Mouse (Mus musculus): ENCODE measurements around the gene Zfp606.

Zfp606 gene

GRCm38 (mm10) chr7:12478158-12479008 lies at the start of gene Zfp606:
Zfp606 (plus strand) TSS chr7:12478293.
- in situ Hi-C loops (cut with MboI, MseI) = loop anchor here (25.0 kb wide), 2 partner anchors 359 to 584 kb away; partner anchors contain the start of genes Mzf1 and Zfp110

- in situ Hi-C loops (cut with MboI, MseI) = loop anchor here (25.0 kb wide), 2 partner anchors 358 to 583 kb away; partner anchors contain the start of genes Mzf1 and Zfp110
Observed at GRCm38 (mm10) chr7:12479009-12479346, 885 bp downstream of the Zfp606 start.

GRCm38 (mm10) chr7:12479525-12479924 lies 1.4 kb downstream of the Zfp606 start:
- in situ Hi-C loops (cut with MboI, MseI) = loop anchor here (25.0 kb wide), 2 partner anchors 358 to 583 kb away; partner anchors contain the start of genes Mzf1 and Zfp110

- in situ Hi-C loops (cut with MboI, MseI) = loop anchor here (25.0 kb wide), 2 partner anchors 354 to 579 kb away; partner anchors contain the start of genes Mzf1 and Zfp110
Observed at GRCm38 (mm10) chr7:12483771-12484170, 5.7 kb downstream of the Zfp606 start.

- in situ Hi-C loops (cut with MboI, MseI) = loop anchor here (25.0 kb wide), 2 partner anchors 351 to 576 kb away; partner anchors contain the start of genes Mzf1 and Zfp110
Observed at GRCm38 (mm10) chr7:12485956-12486355, 7.9 kb downstream of the Zfp606 start.

- in situ Hi-C loops (cut with MboI, MseI) = loop anchor here (25.0 kb wide), 2 partner anchors 351 to 576 kb away; partner anchors contain the start of genes Mzf1 and Zfp110
Observed at GRCm38 (mm10) chr7:12486691-12487090, 8.6 kb downstream of the Zfp606 start.

- in situ Hi-C loops (cut with MboI, MseI) = loop anchor here (10.0 kb wide), 1 partner anchor 64 kb away; no protein-coding TSS in a partner anchor
Observed at GRCm38 (mm10) chr7:12510913-12511312, 32.8 kb downstream of the Zfp606 start.

GRCm38 (mm10) chr7:12512217-12512616 lies 34.1 kb downstream of the Zfp606 start, which contains the start of gene 2900092C05Rik:
2900092C05Rik (plus strand) TSS chr7:12512517.
- in situ Hi-C loops (cut with MboI, MseI) = loop anchor here (10.0 kb wide), 1 partner anchor 63 kb away; no protein-coding TSS in a partner anchor
